Mouse (Mus musculus): ENCODE measurements around the gene Tsga10ip.
"Not testable (repeated sequence)": the region's sequence is repeated elsewhere in the genome, so short reads cannot be mapped to it uniquely, and the experiment has no call there.

Gene Tsga10ip

DNA sequence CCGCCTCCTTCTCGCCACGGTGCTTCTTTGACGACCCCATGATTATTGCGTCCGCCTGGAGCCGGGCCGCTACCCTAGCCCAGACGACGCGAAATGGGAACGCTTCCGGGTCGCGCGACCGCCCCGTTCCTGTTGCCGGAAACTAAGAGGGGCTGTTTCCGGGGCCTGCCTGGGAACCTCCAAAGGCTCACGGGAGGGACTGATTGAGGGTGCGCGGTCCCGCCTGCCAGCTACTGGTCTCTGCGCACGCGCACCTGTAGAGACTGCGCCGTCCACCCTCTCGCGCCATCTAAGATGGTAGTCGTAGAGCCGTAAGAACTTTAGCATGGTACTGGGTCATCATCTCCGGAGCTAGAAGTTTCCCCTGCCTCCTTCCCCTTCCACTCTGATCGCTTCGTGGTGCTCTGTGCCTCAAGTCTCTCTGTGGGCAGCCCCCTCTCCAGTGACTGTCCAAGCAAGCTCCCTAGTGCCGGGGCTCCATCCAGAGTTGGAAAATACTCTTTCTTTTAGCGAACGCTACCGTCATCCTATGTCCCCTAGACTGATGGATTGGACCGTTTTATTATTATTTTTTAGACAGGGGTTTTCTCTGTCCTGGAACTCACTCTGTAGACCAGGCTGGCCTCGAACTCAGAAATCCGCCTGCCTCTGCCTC, 13.6 kb downstream of the Tsga10ip start, which contains the start of gene Sart1:
Gene Sart1, minus strand, starts transcription at position 116 of the 655 bp plus-strand sequence.
- DNase-seq = peak; percentile 97

- no peak for DNase-seq
Measured at GRCm38 (mm10) chr19:5388011-5388441, 14.3 kb downstream of the Tsga10ip start.

DNA sequence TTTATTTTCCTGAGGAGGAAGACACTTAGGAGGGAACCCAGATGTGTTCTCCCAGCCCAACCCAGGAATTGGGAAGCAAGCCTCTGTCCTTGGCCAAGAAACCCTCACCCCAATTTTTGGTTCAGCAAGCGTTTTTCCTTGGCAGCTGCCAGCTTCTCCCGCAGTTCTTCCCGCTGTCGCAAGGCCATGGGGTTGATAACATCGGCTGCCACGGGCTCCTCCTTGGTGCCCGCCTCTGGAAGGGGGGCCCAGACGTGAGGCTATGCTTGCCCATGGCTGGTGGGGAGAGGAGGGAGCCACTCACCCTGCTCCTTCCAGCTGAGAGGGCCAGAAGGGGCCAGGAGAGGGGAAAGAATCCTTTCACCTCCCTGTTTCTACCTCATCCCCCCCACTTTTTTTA, 17.6 kb downstream of the Tsga10ip start:
- DNase-seq = no peak

DNA sequence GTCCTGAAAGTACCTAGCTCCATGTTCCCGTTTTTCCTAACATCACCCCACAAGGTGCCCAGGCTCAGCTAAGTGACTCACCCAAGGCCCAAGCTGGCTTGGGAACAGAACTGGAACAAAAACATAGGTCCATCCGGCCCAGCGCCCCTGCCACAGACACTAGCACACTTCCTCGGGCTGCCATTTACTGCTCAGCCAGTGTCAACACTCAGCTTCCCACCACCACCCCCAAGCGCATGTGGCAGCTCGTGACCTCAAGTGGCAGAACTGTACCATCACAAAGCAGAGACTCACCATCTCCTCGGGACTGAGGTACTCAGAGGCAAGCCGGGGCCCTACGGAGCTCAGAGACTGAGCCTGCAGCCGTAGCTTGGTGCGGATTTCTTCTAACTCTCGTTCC, 19.0 kb downstream of the Tsga10ip start:
- DNase-seq = no peak

DNA sequence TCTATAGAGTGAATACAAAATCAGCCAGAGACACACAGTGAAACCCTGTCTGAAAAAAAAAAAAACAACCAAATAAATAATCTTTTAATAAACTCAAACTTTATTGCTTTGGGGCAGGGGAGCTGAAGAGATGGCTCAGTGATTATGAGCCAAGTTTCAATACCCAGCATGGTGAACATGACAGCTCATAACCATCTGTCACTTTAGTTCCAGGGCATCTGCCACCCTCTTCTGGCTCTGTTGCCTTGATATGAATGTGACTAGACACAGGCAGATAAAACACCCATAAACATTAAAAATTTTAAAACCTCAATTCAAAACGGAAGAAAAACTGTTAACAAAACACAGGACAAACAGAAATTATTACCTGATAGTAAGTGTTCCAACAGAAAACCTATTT, 24.9 kb downstream of the Tsga10ip start:
- no peak for DNase-seq

GRCm38 (mm10) chr19:5374748-5375147, 27.6 kb downstream of the Tsga10ip start:
- no peak for DNase-seq

- DNase-seq = no peak
Measured at GRCm38 (mm10) chr19:5374177-5374576, 28.1 kb downstream of the Tsga10ip start.

GRCm38 (mm10) chr19:5372724-5373123, 29.6 kb downstream of the Tsga10ip start:
- DNase-seq = no peak

- DNase-seq = no peak
Measured at GRCm38 (mm10) chr19:5370932-5371331, 31.4 kb downstream of the Tsga10ip start.

DNA sequence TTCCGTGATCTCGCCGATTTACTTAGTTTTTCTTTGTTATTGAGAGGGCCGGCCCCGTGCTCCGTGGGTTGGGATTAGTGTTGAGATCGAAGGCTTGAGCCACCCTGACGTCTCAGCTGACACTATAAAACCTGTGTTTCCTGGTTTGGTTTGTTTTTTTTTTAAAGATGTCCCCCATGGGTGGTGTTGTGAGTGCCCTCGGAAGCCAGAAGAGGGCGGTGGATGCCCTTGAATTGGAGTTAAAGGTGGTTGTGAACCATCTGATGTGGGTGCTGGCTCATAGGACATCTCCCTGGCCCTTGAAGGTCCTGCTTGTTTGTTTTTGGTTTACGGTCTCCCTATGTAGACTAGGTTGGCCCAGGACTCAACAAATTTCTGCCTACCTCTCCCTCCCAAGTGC, 34.9 kb downstream of the Tsga10ip start:
- no peak for DNase-seq

GRCm38 (mm10) chr19:5367053-5367359, 35.3 kb downstream of the Tsga10ip start, which contains the start of gene Banf1:
TSS of gene Banf1 (minus strand) at chr19:5367168.
- DNase-seq = no peak

GRCm38 (mm10) chr19:5366175-5367052, 35.9 kb downstream of the Tsga10ip start, which contains the start of gene Eif1ad:
TSS of gene Eif1ad (plus strand) at chr19:5366741.
- peak; percentile 97 for DNase-seq

- no peak for DNase-seq
Measured at GRCm38 (mm10) chr19:5365751-5366150, 36.6 kb downstream of the Tsga10ip start.

DNA sequence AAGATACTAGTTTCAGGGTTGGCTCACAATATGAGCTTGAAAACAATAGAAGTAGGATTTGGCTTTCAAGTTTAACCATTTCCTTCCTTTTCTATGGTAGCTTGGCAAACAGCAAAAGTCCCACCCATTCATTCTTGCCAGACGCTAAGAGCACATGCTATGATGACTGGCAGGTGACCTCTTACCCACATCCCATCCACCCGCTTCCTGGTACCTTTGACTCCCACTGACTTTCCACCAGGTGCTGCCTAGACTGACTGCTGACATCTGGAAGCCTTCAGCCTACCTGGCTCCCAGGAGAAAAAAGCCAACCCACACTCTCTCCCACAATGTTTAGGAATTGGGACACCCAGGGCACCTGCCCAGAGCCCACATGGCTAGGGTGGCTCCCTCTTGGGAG, 38.2 kb downstream of the Tsga10ip start:
- no peak for DNase-seq

DNA sequence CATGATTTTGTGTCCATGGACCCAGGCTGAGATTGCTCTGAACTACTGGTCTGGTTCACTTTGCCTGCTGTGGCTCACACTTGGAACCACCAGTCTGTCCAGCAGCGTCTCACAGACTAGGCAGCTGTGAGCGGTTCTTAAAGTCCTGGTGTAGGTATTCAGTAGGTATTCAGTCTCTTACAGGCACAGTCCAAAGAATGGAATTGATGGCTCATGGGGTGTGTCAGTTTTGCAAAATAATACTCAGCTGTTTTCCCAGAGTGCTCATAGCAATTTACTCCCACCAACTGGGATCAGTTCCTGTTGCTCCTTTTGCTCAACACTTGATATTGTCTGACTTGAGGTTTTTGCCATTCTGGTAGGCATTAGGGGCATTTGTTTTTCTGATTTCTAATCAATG, 40.1 kb downstream of the Tsga10ip start:
- no peak for DNase-seq

GRCm38 (mm10) chr19:5356080-5356479, 46.2 kb downstream of the Tsga10ip start:
- DNase-seq = no peak

GRCm38 (mm10) chr19:5353609-5354008, 48.7 kb downstream of the Tsga10ip start:
- DNase-seq = no peak

GRCm38 (mm10) chr19:5349502-5349873, 52.8 kb downstream of the Tsga10ip start, which contains the start of gene Cst6:
TSS of gene Cst6 (minus strand) at chr19:5349574.
- DNase-seq = not testable (repeated sequence)

- peak; percentile 31 for DNase-seq
Measured at GRCm38 (mm10) chr19:5348526-5349501, 53.5 kb downstream of the Tsga10ip start.

- no peak for DNase-seq
Measured at GRCm38 (mm10) chr19:5348064-5348463, 54.3 kb downstream of the Tsga10ip start.

DNA sequence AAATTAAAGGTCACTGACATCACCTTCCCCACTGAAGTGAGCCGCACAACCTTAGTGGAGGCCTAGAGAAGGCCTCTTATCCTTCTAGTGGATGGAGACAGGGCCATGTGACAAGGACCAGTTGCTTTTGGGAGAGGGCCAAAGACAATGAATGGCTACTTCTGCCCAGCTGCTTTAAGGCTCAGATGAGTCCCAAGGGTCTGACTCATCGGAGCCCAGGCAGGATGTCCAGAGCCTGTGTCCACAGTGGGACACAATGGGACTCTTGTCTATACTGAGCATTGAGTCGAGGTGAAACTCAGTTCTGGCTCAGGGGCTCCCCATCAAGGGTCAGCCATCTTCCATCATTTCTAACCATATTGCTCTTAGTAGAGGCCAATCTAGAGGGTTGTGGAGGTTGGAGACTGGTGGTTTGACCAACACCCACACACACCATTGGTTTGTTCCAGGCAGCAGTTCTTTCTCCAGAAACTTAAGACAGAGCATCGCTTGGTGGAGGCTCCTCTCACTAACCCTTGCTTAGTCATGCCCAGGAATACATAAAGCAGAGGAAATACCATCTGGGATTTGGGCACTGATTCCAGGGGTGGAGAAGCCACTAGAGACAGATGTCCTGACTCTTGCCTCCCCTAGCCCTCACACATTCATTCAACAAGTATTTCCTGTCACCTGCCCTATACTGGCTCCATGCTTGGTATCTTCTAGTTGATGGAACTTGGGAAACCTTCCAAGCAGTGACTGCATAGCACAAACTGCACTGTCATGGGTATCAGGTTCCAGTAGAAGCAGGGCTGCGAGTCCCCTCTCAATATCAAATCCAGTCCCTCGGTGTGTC, 56.8 kb downstream of the Tsga10ip start:
- DNase-seq = no peak

GRCm38 (mm10) chr19:5341360-5341759, 61.0 kb downstream of the Tsga10ip start:
- DNase-seq = no peak
